Mouse (Mus musculus) limb, embryonic 14.5 days (tissue): ENCODE results near the gene Itih3. TPM values are rescaled to one million over a fixed set of nuclear protein-coding genes. Genes with fewer than 3 reads are reported as not detected.

Source experiments
- ATAC-seq: fragments of 200-750 bp; cut with Nextera tagmentation; 2 replicates; pipeline ENCODE4 v1.8.0; 2017; ENCODE audit warnings: low read depth, moderate number of reproducible peaks, moderate TSS enrichment; ENCODE audit not compliant: low FRiP score
- DNase-seq: peaks from one replicate; pipeline ENCODE4 v3.0.0-alpha.2; 2015; ENCODE audit warnings: low spot score
- H3K27ac ChIP-seq: fragments of 300-500 bp; sonication (generic); replicated peaks from 2 replicates; pipeline ENCODE4 v1.5.1; 2014; ENCODE audit warnings: low read depth, mild to moderate bottlenecking, low read length, moderate library complexity, mixed read lengths
- H3K27me3 ChIP-seq: fragments of 300-500 bp; sonication (generic); 2 replicates; pipeline ENCODE4 v1.6.1; 2014; ENCODE audit warnings: low read length, mixed read lengths; ENCODE audit not compliant: control insufficient read depth, insufficient read depth
- H3K36me3 ChIP-seq: fragments of 300-500 bp; sonication (generic); 2 replicates; pipeline ENCODE4 v1.6.1; 2014; ENCODE audit warnings: mild to moderate bottlenecking, low read length, moderate library complexity, mixed read lengths; ENCODE audit not compliant: control insufficient read depth, insufficient read depth
- H3K4me1 ChIP-seq: fragments of 300-500 bp; sonication (generic); 2 replicates; pipeline ENCODE4 v1.6.1; 2014; ENCODE audit warnings: antibody characterized with exemption, low read length, mixed read lengths; ENCODE audit not compliant: control insufficient read depth, insufficient read depth
- H3K4me2 ChIP-seq: fragments of 300-500 bp; sonication (generic); replicated peaks from 2 replicates; pipeline ENCODE4 v1.6.1; 2014; ENCODE audit warnings: low read depth, mild to moderate bottlenecking, low read length, moderate library complexity; ENCODE audit not compliant: severe bottlenecking
- H3K4me3 ChIP-seq: fragments of 300-500 bp; sonication (generic); replicated peaks from 2 replicates; pipeline ENCODE4 v1.5.1; 2014; ENCODE audit warnings: low read length
- H3K9ac ChIP-seq: fragments of 300-500 bp; sonication (generic); 2 replicates; pipeline ENCODE4 v1.6.1; 2014; ENCODE audit warnings: mild to moderate bottlenecking, low read depth, low read length, moderate library complexity; ENCODE audit not compliant: severe bottlenecking
- H3K9me3 ChIP-seq: fragments of 300-500 bp; sonication (generic); 2 replicates; pipeline ENCODE4 v1.6.1; 2016; ENCODE audit warnings: low read length; ENCODE audit not compliant: control insufficient read depth
- POLR2A ChIP-seq: fragments of 200-500 bp; IDR thresholded peaks from 2 replicates; pipeline ENCODE4 v1.8.0; 2012; ENCODE audit warnings: inconsistent platforms, mild to moderate bottlenecking, moderate library complexity, borderline replicate concordance; ENCODE audit not compliant: insufficient read depth, insufficient read length; ENCODE audit errors: extremely low read depth
- WGBS: fragments of 180-500 bp; shearing (Covaris S2); extraction: QIAGEN DNeasy Blood & Tissue Kit; methylation state at CpG from one replicate; pipeline ENCODE4 v1.1.7; 2014; 5-methylcytosine and 5-hydroxymethylcytosine counted together
- polyA plus RNA-seq, 2 experiments: library from polyadenylated mRNA; depleted of rRNA in 1 of 2; stranded (reverse) in 1 of 2; unstranded in 1 of 2; fragments of >200 nt; fragmentation: Nextera tagmentation in 1 of 2; extraction: Ambion mirVana in 1 of 2; gene quantifications; 2 replicates each; pipeline versions ENCODE4 v1.2.1 to v1.2.3; 2012 to 2014

The Itih3 gene
- polyA plus RNA-seq, 2 experiments: 0.21 to 0.36 TPM

DNA sequence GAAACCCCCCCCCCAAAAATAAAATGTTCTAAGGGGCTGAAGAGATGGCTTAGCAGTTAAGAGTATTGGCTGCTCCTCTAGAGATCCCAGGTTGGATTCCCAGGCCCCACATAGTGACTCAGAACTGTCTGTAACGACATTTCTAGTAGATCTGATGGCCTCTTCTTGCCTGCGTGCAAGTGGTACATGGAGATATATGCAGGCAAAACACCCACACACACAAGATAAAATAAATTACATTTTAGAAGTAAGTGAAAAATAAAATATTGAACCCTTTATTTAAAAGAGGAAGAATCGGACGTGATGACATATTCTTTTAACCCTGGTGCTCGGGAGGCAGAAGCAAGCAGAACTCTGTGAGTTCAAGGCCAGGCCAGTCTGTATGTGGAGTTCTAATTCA, 20.9 kb downstream of the Itih3 start:
- Histone ChIP-seq H3K9ac (no peak overlapping the region), H3K27me3 (no peaks in the 10 kb centered on the region), H3K4me3 (no peak overlapping the region), H3K9me3 (no peaks in the 10 kb centered on the region), H3K36me3 (no peaks in the 10 kb centered on the region), H3K27ac (no peak overlapping the region), H3K4me1 (no peaks in the 10 kb centered on the region), H3K4me2 (no peak overlapping the region)
- no peak for TF ChIP-seq POLR2A
- WGBS: 89% methylated on average over 5 of the region's 5 CpGs
- ATAC-seq (no peak), DNase-seq (no peak)

DNA sequence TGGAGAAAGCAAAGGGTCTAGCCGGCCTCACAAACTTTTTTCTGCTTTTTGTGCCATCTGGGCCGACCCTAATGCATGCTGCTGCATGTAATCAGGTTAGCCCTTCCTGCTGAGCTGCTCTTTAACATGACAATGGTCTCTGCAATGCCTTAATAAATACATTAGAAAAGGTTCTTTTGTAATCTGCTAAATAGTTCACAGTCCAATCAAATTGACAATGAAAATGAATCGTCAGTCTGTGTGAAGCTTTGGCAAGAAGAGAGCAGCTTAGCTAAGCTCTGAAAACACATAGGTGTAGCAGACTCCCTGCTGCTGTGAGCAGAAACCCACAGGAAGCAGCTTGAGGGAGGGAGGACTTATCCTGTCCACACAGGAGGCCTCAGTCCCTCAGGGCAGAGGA, 23.6 kb downstream of the Itih3 start:
- Histone ChIP-seq H3K9me3 (no peaks in the 10 kb centered on the region), H3K27ac (no peak overlapping the region), H3K9ac (no peak overlapping the region), H3K4me1 (no peaks in the 10 kb centered on the region), H3K36me3 (no peaks in the 10 kb centered on the region), H3K4me3 (no peak overlapping the region), H3K27me3 (no peaks in the 10 kb centered on the region), H3K4me2 (no peak overlapping the region)
- no peak for TF ChIP-seq POLR2A
- 72% methylated on average over 3 of the region's 3 CpGs for WGBS
- no peak for DNase-seq
- ATAC-seq: no peak

DNA sequence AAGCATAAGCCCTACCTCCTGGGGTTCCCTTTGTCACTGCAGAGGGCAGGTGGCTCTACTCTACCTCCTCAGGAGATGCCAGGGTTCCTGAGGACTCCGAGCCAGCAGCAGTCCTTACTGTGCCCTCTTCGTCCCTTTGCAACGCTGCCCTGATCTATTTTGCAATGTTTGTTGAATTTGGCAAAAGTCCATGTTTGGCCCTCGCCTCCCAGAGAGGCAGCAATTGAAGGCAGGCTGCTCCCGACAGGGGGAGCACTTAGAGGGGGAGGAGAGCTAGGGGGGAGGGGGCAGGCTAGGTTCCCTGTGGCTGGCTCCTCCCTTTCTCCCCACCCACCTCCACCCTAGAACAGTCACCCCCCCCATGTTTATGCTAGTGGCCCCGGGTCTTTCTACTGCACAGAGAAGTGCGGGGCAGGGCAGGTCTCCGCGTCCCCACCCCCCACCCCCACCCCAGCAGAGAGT, 35.3 kb downstream of the Itih3 start:
- no peak overlapping the region for H3K27ac ChIP-seq
- DNase-seq: no peak
- H3K27me3 ChIP-seq: no peaks in the 10 kb centered on the region
- no peak overlapping the region for H3K9ac ChIP-seq
- H3K4me2 ChIP-seq: no peak overlapping the region
- H3K4me1 ChIP-seq: 0 out of 2 replicates have a peak, but pooled peaks cover 3% of the 10 kb centered on the region
- no peaks in the 10 kb centered on the region for H3K9me3 ChIP-seq
- 16% methylated on average over 8 of the region's 9 CpGs for WGBS
- ATAC-seq: 0 out of 2 replicates have a peak, but pooled peaks have one; percentile 41
- no peaks in the 10 kb centered on the region for H3K36me3 ChIP-seq
- no peak for TF ChIP-seq POLR2A
- no peak overlapping the region for H3K4me3 ChIP-seq

DNA sequence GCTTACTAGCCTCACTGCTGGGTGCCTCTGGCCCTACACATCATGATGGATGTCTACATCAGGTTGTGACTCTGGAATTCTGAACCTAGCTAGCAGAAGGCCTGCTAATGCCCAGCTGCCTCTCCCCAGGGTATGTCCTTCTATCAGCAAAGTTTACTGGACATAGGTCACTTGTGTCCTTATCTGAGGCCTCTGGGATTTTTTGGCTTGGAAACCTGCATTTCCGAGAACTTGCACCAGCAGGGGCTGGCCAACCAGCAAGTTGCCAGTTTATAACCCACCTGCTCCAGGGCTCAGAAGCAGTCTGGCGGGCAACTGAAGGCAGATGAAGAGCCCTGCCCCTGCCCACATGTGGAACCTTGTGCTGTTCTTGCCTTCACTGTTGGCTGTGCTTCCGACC, 37.4 kb downstream of the Itih3 start, which contains the start of gene Itih4:
TSS of gene Itih4 (plus strand) at position 273 of the 400 bp plus-strand sequence.
- Histone ChIP-seq H3K27me3 (no peaks in the 10 kb centered on the region), H3K9me3 (no peaks in the 10 kb centered on the region), H3K4me3 (no peak within 1 kb of the TSS), H3K4me2 (no peak within 1 kb of the TSS), H3K36me3 (no peaks in the 10 kb centered on the region), H3K4me1 (0 out of 2 replicates have a peak, but pooled peaks cover 3% of the 10 kb centered on the region), H3K27ac (no peak within 1 kb of the TSS), H3K9ac (no peak within 1 kb of the TSS)
- DNase-seq (no peak), ATAC-seq (no peak)
- TF ChIP-seq POLR2A: no peak
- 85% methylated on average over 3 of the region's 3 CpGs for WGBS

DNA sequence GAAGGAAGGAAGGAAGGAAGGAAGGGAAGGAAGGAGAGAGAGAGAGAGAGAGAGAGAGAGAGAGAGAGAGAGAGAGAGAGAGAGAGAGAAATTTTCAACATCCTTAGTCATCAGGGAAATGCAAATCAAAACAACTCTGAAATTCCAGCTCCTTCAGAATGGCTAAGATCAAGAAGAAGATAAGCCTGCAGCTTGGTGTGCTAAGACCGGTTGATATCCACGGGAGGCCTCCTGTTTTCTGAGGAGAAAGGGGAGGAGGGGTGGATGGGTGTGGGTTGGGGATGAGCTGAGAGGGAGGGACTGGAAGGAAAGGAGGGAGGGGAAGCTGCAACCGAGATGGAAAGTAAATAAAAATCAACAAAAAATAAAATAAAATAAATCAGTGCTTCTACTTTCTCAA, 38.3 kb downstream of the Itih3 start:
- 0 out of 2 replicates have a peak, but pooled peaks cover 3% of the 10 kb centered on the region for H3K4me1 ChIP-seq
- no peak overlapping the region for H3K9ac ChIP-seq
- no peak for DNase-seq
- 14% methylated on average over 3 of the region's 3 CpGs for WGBS
- no peaks in the 10 kb centered on the region for H3K36me3 ChIP-seq
- no peak overlapping the region for H3K4me2 ChIP-seq
- no peak for ATAC-seq
- TF ChIP-seq POLR2A: no peak
- no peaks in the 10 kb centered on the region for H3K27me3 ChIP-seq
- H3K4me3 ChIP-seq: no peak overlapping the region
- no peak overlapping the region for H3K27ac ChIP-seq
- H3K9me3 ChIP-seq: no peaks in the 10 kb centered on the region

DNA sequence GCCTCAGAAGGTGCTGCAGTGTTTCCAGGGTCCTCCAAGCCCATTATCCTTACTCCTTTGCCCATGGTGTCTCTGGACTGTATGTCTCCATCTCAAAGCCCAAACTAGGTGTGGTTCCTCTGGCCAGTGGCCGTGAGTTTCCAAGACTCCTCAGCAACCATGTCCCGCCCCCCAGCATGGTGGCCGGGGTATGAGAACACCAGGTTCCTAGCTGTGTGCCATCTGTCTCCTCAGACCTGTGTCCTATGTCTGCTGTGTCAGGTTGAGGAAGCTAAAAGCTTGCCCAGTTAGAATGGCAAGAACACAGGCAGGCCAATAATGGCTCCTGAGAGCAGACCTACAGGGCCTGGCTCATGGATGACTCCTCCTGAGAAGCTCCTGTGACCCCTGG, 41.8 kb downstream of the Itih3 start:
- Histone ChIP-seq H3K9me3 (no peaks in the 10 kb centered on the region), H3K4me3 (no peak overlapping the region), H3K27me3 (no peaks in the 10 kb centered on the region), H3K36me3 (peaks cover 9% of the 10 kb centered on the region; the same call in 1 of the 2 replicates), H3K4me1 (peaks cover 4% of the 10 kb centered on the region; the same call in 1 of the 2 replicates), H3K9ac (no peak overlapping the region), H3K4me2 (no peak overlapping the region), H3K27ac (no peak overlapping the region)
- DNase-seq: no peak
- 86% methylated on average over 3 of the region's 3 CpGs for WGBS
- no peak for TF ChIP-seq POLR2A
- no peak for ATAC-seq
